Mouse (Mus musculus) spleen, adult 2 months (tissue): Measurements from ENCODE around the gene Syt16.

ENCODE experiments used
- CTCF ChIP-seq: fragments of 200-500 bp; IDR thresholded peaks from 2 replicates; pipeline ENCODE4 v1.5.1; 2011; ENCODE audit warnings: mild to moderate bottlenecking, inconsistent platforms; ENCODE audit not compliant: insufficient read depth, insufficient read length, insufficient replicate concordance; ENCODE audit errors: extremely low read depth
- POLR2A ChIP-seq: fragments of 200-500 bp; IDR thresholded peaks from 2 replicates; pipeline ENCODE4 v1.6.1; 2011; ENCODE audit warnings: low read depth, low read length, inconsistent platforms

GRCm38 (mm10) chr12:74128229-74128628, 130.8 kb downstream of the Syt16 start:
- TF ChIP-seq CTCF (no peak), POLR2A (no peak)
